Mouse (Mus musculus) embryonic facial prominence, embryonic 12.5 days (tissue): ENCODE results near the gene 1700021F05Rik. TPM values are rescaled to one million over a fixed set of nuclear protein-coding genes. Genes with fewer than 3 reads are reported as not detected.

ENCODE experiments used
- ATAC-seq: fragments of 200-750 bp; cut with Nextera tagmentation; 2 replicates; pipeline ENCODE4 v1.8.0; 2017; ENCODE audit not compliant: insufficient number of reproducible peaks, insufficient read depth, low FRiP score, low TSS enrichment
- H3K27ac ChIP-seq: fragments of 300-500 bp; sonication (generic); 2 replicates; pipeline ENCODE4 v1.5.1; 2016; ENCODE audit warnings: mild to moderate bottlenecking
- H3K27me3 ChIP-seq: fragments of 300-500 bp; sonication (generic); 2 replicates; pipeline ENCODE4 v1.6.1; 2016; ENCODE audit warnings: mild to moderate bottlenecking, moderate library complexity
- H3K36me3 ChIP-seq: fragments of 300-500 bp; sonication (generic); 2 replicates; pipeline ENCODE4 v1.6.1; 2016; ENCODE audit warnings: mild to moderate bottlenecking
- H3K4me1 ChIP-seq: fragments of 300-500 bp; sonication (generic); 2 replicates; pipeline ENCODE4 v1.6.1; 2016
- H3K4me2 ChIP-seq: fragments of 300-500 bp; sonication (generic); replicated peaks from 2 replicates; pipeline ENCODE4 v1.6.1; 2016; ENCODE audit warnings: mild to moderate bottlenecking, moderate library complexity
- H3K4me3 ChIP-seq: fragments of 300-500 bp; sonication (generic); 2 replicates; pipeline ENCODE4 v1.5.1; 2016; ENCODE audit warnings: mild to moderate bottlenecking
- H3K9ac ChIP-seq: fragments of 300-500 bp; sonication (generic); 2 replicates; pipeline ENCODE4 v1.6.1; 2016; ENCODE audit warnings: mild to moderate bottlenecking, moderate library complexity
- H3K9me3 ChIP-seq: fragments of 300-500 bp; sonication (generic); 2 replicates; pipeline ENCODE4 v1.6.1; 2016; ENCODE audit warnings: mild to moderate bottlenecking, moderate library complexity
- WGBS: fragments of 180-500 bp; shearing (Covaris S2); methylation state at CpG from one replicate; pipeline ENCODE4 v1.1.7; 2016; 5-methylcytosine and 5-hydroxymethylcytosine counted together
- polyA plus RNA-seq: library from polyadenylated mRNA; unstranded; fragments of >200 nt; fragmentation: Nextera tagmentation; extraction: Ambion mirVana; gene quantifications from 2 replicates; pipeline ENCODE4 v1.2.1, GENCODE M21; 2016

Gene 1700021F05Rik
- polyA plus RNA-seq, 1 experiment from 2014 or later, result 60.0 TPM

DNA sequence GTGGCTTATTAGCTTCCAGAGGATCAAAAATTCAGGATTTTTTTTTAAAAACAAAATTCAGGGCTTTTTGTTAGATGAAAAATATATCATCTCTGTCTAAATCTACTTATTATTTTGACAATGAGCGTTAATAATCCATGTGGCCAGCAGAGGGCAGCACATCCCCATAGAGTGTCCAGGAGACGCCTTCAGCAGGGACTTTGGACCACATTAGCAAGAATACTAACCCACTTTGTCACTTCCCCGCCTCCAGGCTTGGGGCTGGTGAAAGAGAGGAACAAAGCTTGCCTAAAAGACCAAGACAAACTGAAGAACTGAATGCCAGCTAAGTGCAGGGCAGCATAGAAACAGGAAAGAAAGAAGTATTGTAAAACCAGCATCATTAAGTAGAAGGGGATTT lies 34.2 kb upstream of the 1700021F05Rik start:
- H3K27me3 ChIP-seq, result no peaks in the 10 kb centered on the region
- H3K36me3 ChIP-seq, result no peaks in the 10 kb centered on the region
- H3K27ac ChIP-seq, result no peak overlapping the region
- H3K4me2 ChIP-seq, result no peak overlapping the region
- peaks cover 9% of the 10 kb centered on the region; the same call in 1 of the 2 replicates for H3K4me1 ChIP-seq
- H3K9me3 ChIP-seq, result 0 out of 2 replicates have a peak, but pooled peaks cover 6% of the 10 kb centered on the region
- ATAC-seq, result no peak
- WGBS, result 0% methylated on average over 3 of the region's 3 CpGs
- H3K4me3 ChIP-seq, result no peak overlapping the region
- H3K9ac ChIP-seq, result no peak overlapping the region

- Histone ChIP-seq H3K9me3 (0 out of 2 replicates have a peak, but pooled peaks cover 6% of the 10 kb centered on the region), H3K4me1 (peaks cover 9% of the 10 kb centered on the region; the same call in 1 of the 2 replicates), H3K4me2 (no peak overlapping the region), H3K4me3 (no peak overlapping the region), H3K9ac (no peak overlapping the region), H3K27ac (no peak overlapping the region), H3K27me3 (no peaks in the 10 kb centered on the region), H3K36me3 (no peaks in the 10 kb centered on the region)
- WGBS, result 78% methylated on average over 2 of the region's 2 CpGs
- ATAC-seq, result no peak
These were observed 33.6 kb upstream of the 1700021F05Rik start for GRCm38 (mm10) chr10:43574352-43574751.

GRCm38 (mm10) chr10:43561311-43561710 lies 20.5 kb upstream of the 1700021F05Rik start:
- H3K9me3 ChIP-seq, result no peaks in the 10 kb centered on the region
- no peak for ATAC-seq

GRCm38 (mm10) chr10:43560765-43561164 lies 20.0 kb upstream of the 1700021F05Rik start:
- Histone ChIP-seq H3K4me2 (no peak overlapping the region), H3K9me3 (no peaks in the 10 kb centered on the region), H3K9ac (no peak overlapping the region), H3K27ac (no peak overlapping the region), H3K4me1 (no peaks in the 10 kb centered on the region), H3K36me3 (no peaks in the 10 kb centered on the region), H3K4me3 (no peak overlapping the region), H3K27me3 (no peaks in the 10 kb centered on the region)
- ATAC-seq, result no peak
- 39% methylated on average over 2 of the region's 2 CpGs for WGBS

More at GRCm38 (mm10) chr10:43561311-43561710, 20.5 kb upstream of the 1700021F05Rik start:
- no peaks in the 10 kb centered on the region for H3K4me1 ChIP-seq
- H3K27ac ChIP-seq, result no peak overlapping the region
- H3K9ac ChIP-seq, result no peak overlapping the region
- no peak overlapping the region for H3K4me2 ChIP-seq
- no peaks in the 10 kb centered on the region for H3K36me3 ChIP-seq
- H3K4me3 ChIP-seq, result no peak overlapping the region
- 92% methylated on average over 2 of the region's 2 CpGs for WGBS
- H3K27me3 ChIP-seq, result no peaks in the 10 kb centered on the region

- H3K4me1 ChIP-seq, result no peaks in the 10 kb centered on the region
- no peaks in the 10 kb centered on the region for H3K9me3 ChIP-seq
- ATAC-seq, result no peak
- no peak overlapping the region for H3K9ac ChIP-seq
- 75% methylated on average over 11 of the region's 11 CpGs for WGBS
- H3K27me3 ChIP-seq, result no peaks in the 10 kb centered on the region
- H3K4me3 ChIP-seq, result no peak overlapping the region
- H3K27ac ChIP-seq, result no peak overlapping the region
- H3K4me2 ChIP-seq, result no peak overlapping the region
- H3K36me3 ChIP-seq, result no peaks in the 10 kb centered on the region
These were observed 18.5 kb upstream of the 1700021F05Rik start for GRCm38 (mm10) chr10:43559313-43559712.

GRCm38 (mm10) chr10:43557630-43558165 lies 16.9 kb upstream of the 1700021F05Rik start:
- no peak overlapping the region for H3K4me3 ChIP-seq
- ATAC-seq, result no peak
- no peaks in the 10 kb centered on the region for H3K4me1 ChIP-seq
- no peaks in the 10 kb centered on the region for H3K9me3 ChIP-seq
- no peaks in the 10 kb centered on the region for H3K27me3 ChIP-seq
- H3K27ac ChIP-seq, result no peak overlapping the region
- H3K9ac ChIP-seq, result no peak overlapping the region
- WGBS, result 90% methylated on average over 5 of the region's 5 CpGs
- H3K36me3 ChIP-seq, result no peaks in the 10 kb centered on the region
- no peak overlapping the region for H3K4me2 ChIP-seq

DNA sequence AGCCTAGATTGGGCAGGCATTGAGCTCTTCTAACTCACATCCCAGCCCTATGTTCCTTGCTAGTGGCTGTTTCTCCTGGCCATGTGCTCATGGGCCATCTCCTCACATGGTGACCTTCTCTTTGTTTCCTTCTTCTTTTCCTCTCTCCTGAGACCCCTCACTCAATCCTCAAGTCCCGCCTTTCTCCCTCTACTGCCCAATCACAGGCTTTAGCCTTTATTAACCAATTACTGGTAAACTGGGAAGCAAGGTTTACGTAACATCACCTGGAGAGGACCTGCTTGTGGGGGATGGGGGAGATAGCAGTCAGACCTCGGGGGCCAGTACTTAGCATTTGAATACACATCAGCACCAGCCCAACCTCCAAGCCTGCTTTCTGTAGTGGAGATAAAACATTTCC lies 10.6 kb upstream of the 1700021F05Rik start:
- H3K9ac ChIP-seq, result no peak overlapping the region
- 22% methylated on average over 3 of the region's 3 CpGs for WGBS
- H3K27ac ChIP-seq, result no peak overlapping the region
- H3K9me3 ChIP-seq, result no peaks in the 10 kb centered on the region
- H3K27me3 ChIP-seq, result no peaks in the 10 kb centered on the region
- ATAC-seq, result no peak
- H3K36me3 ChIP-seq, result no peaks in the 10 kb centered on the region
- no peaks in the 10 kb centered on the region for H3K4me1 ChIP-seq
- no peak overlapping the region for H3K4me3 ChIP-seq
- H3K4me2 ChIP-seq, result no peak overlapping the region

DNA sequence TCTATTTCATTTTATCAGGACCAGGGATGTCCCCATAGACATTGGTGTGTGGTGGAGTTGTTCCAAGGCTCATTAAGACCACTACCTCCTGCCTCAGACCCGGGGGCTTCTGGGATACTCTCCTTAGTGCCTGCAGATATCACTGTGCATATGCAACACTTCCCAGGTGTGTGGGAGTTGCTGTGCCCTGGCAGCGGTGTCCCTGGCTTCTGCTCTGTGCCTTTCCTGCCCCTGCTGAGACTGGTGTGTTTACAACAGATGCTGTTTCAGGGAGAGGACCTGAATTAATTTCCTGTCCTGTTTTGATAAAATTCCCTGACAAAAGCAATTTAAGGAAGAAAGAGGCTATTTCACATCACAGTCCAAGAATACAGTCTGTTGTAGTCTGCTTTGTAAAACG lies 10.1 kb upstream of the 1700021F05Rik start:
- no peak overlapping the region for H3K4me2 ChIP-seq
- H3K9me3 ChIP-seq, result no peaks in the 10 kb centered on the region
- no peaks in the 10 kb centered on the region for H3K36me3 ChIP-seq
- no peak overlapping the region for H3K4me3 ChIP-seq
- no peak for ATAC-seq
- H3K9ac ChIP-seq, result no peak overlapping the region
- 43% methylated on average over 3 of the region's 3 CpGs for whole genome bisulfite sequencing
- H3K27ac ChIP-seq, result no peak overlapping the region
- H3K4me1 ChIP-seq, result no peaks in the 10 kb centered on the region
- no peaks in the 10 kb centered on the region for H3K27me3 ChIP-seq

GRCm38 (mm10) chr10:43549411-43549810 lies 8.6 kb upstream of the 1700021F05Rik start:
- Histone ChIP-seq H3K27ac (no peak overlapping the region), H3K27me3 (no peaks in the 10 kb centered on the region), H3K9ac (no peak overlapping the region), H3K9me3 (no peaks in the 10 kb centered on the region), H3K4me2 (no peak overlapping the region), H3K4me1 (no peaks in the 10 kb centered on the region), H3K36me3 (no peaks in the 10 kb centered on the region), H3K4me3 (no peak overlapping the region)
- no peak for ATAC-seq
- WGBS, result 65% methylated on average over 5 of the region's 5 CpGs

- Histone ChIP-seq H3K9ac (no peak overlapping the region), H3K4me2 (0 out of 2 replicates have a peak overlapping the region, but pooled peaks have one; percentile 56), H3K27ac (no peak overlapping the region), H3K36me3 (0 out of 2 replicates have a peak, but pooled peaks cover 3% of the 10 kb centered on the region), H3K27me3 (no peaks in the 10 kb centered on the region), H3K4me3 (peak overlapping the region; percentile 83), H3K9me3 (no peaks in the 10 kb centered on the region), H3K4me1 (peaks cover 9% of the 10 kb centered on the region)
- 0 out of 2 replicates have a peak, but pooled peaks have one; percentile 7 for ATAC-seq
- WGBS, result 52% methylated on average over 7 of the region's 8 CpGs
These were observed 355 bp upstream of the 1700021F05Rik start for GRCm38 (mm10) chr10:43541153-43541544.

GRCm38 (mm10) chr10:43539746-43540310 lies 966 bp downstream of the 1700021F05Rik start:
- no peak for ATAC-seq
- WGBS, result 18% methylated on average over 12 of the region's 12 CpGs
- no peak overlapping the region for H3K27ac ChIP-seq

DNA sequence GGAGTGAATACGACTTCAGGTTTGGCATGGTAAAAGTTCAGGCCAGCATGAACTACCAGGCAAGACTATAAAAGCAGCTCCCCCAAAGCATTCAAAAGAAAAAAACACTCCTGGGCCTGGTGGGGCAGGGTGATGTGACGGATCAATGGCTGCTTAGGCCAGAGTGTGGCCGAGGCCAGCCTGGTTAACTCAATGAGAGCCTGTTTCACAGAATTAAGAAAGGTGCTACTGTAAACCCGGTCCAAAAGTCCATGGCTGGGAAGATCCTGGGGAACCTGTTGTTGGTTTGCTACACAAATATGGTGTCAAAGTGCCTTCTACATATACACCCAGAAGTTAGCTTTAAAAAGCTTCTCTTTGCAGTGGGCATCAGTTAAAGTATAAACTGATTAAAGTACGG lies 2.0 kb downstream of the 1700021F05Rik start:
- Histone ChIP-seq H3K4me1 (peaks cover 9% of the 10 kb centered on the region), H3K9me3 (no peaks in the 10 kb centered on the region), H3K4me2 (no peak overlapping the region), H3K27me3 (no peaks in the 10 kb centered on the region), H3K36me3 (0 out of 2 replicates have a peak, but pooled peaks cover 10% of the 10 kb centered on the region), H3K9ac (no peak overlapping the region), H3K27ac (no peak overlapping the region), H3K4me3 (no peak overlapping the region)
- 88% methylated on average over 5 of the region's 5 CpGs for WGBS
- no peak for ATAC-seq

More at GRCm38 (mm10) chr10:43539746-43540310, 966 bp downstream of the 1700021F05Rik start:
- H3K4me2 ChIP-seq, result peak overlapping the region; percentile 56
- H3K9me3 ChIP-seq, result no peaks in the 10 kb centered on the region
- H3K4me3 ChIP-seq, result peak overlapping the region; percentile 83
- no peaks in the 10 kb centered on the region for H3K27me3 ChIP-seq
- 0 out of 2 replicates have a peak, but pooled peaks cover 10% of the 10 kb centered on the region for H3K36me3 ChIP-seq
- H3K9ac ChIP-seq, result peak overlapping the region; percentile 86
- peaks cover 9% of the 10 kb centered on the region for H3K4me1 ChIP-seq
